Mouse (Mus musculus): ENCODE data around the gene Fam78a. TPM values are rescaled to one million over a fixed set of nuclear protein-coding genes. Genes with fewer than 3 reads are reported as not detected.
A peak's percentile ranks its signal among the peaks of the same experiment; 100 is the strongest.

The Fam78a gene
- 4.6 and 5.8 TPM in 2 replicates for polyA plus RNA-seq (2015; fragmentation: Nextera tagmentation; extraction: Ambion mirVana)

GRCm38 (mm10) chr2:32084111-32084871 lies at the start of gene Fam78a:
Gene Fam78a, minus strand, starts transcription at chr2:32084857.
- H3K36me3 ChIP-seq: no peaks in the 10 kb centered on the region
- peak within 1 kb of the TSS; percentile 56 for H3K4me3 ChIP-seq
- H3K9ac ChIP-seq: peak within 1 kb of the TSS; percentile 43
- peaks cover 59% of the 10 kb centered on the region for H3K27me3 ChIP-seq
- peaks cover 34% of the 10 kb centered on the region for H3K4me1 ChIP-seq
- no peaks in the 10 kb centered on the region for H3K9me3 ChIP-seq
- peak within 1 kb of the TSS; percentile 99 for H3K4me2 ChIP-seq
- peak; percentile 71 for ATAC-seq (ENCODE audit: borderline replicate concordance, extremely low read depth, low FRiP score, low TSS enrichment)
- no peak within 1 kb of the TSS; the same call in 1 of the 2 replicates for H3K27ac ChIP-seq
- WGBS: under 1% methylated on average over 68 of the region's 68 CpGs

DNA sequence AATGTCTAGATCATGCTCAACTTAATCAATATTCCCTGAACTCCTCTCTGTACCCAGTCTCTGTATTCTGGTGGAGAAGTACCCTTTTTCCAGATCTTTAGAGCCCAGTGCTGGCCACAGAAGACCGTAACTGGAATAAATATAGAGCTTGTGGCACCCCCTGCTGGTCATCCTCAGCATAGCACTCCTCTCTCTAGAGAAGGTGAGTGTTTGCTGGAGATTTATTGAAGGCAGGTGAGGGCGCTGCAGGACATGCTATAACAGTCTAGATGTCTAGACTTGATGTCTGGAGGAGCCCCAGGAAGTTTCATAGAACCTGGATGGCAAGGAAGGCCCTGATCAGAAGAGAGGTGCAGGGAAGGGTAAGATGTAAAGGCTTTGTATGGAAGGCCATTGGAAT lies 49.4 kb upstream of the Fam78a start:
- 5% methylated on average over 2 of the region's 2 CpGs for WGBS

DNA sequence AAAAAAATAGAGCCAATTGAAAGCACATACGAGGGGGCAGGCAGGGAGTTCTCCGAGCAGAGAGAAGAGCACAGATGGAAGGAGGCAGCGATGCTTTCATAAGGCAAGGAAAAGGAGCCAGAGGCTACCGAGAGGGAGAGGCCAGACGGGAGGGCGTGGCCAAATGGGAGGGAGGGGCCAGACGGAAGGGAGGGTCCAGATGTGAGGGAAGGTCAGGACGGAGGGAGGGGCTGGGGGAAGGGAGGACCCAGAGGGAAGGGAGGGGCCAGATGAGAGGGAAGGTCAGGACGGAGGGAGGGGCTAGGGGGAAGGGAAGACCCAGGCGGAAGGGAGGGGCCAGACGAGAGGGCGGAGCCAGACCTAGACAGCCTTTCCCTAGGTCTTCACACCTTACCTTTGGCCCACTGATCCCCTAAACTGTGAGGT lies 47.9 kb upstream of the Fam78a start:
- H3K4me1 ChIP-seq: peaks cover 32% of the 10 kb centered on the region
- no peaks in the 10 kb centered on the region for H3K9me3 ChIP-seq
- 6% methylated on average over 12 of the region's 12 CpGs for WGBS
- peak overlapping the region; percentile 17; the same call in 1 of the 2 replicates for H3K4me2 ChIP-seq
- H3K27ac ChIP-seq: no peak overlapping the region
- H3K36me3 ChIP-seq: no peaks in the 10 kb centered on the region
- no peak overlapping the region for H3K4me3 ChIP-seq
- peak; percentile 48; the same call in 1 of the 2 replicates for ATAC-seq (ENCODE audit: borderline replicate concordance, extremely low read depth, low FRiP score, low TSS enrichment)
- H3K9ac ChIP-seq: no peak overlapping the region
- H3K27me3 ChIP-seq: no peaks in the 10 kb centered on the region

More for the DNA sequence above, 49.4 kb upstream of the Fam78a start:
- Histone ChIP-seq H3K9me3 (no peaks in the 10 kb centered on the region), H3K4me3 (no peak overlapping the region), H3K27ac (no peak overlapping the region), H3K27me3 (no peaks in the 10 kb centered on the region), H3K9ac (no peak overlapping the region), H3K36me3 (no peaks in the 10 kb centered on the region), H3K4me2 (no peak overlapping the region), H3K4me1 (peaks cover 23% of the 10 kb centered on the region)
- no peak for ATAC-seq (ENCODE audit: borderline replicate concordance, extremely low read depth, low FRiP score, low TSS enrichment)

DNA sequence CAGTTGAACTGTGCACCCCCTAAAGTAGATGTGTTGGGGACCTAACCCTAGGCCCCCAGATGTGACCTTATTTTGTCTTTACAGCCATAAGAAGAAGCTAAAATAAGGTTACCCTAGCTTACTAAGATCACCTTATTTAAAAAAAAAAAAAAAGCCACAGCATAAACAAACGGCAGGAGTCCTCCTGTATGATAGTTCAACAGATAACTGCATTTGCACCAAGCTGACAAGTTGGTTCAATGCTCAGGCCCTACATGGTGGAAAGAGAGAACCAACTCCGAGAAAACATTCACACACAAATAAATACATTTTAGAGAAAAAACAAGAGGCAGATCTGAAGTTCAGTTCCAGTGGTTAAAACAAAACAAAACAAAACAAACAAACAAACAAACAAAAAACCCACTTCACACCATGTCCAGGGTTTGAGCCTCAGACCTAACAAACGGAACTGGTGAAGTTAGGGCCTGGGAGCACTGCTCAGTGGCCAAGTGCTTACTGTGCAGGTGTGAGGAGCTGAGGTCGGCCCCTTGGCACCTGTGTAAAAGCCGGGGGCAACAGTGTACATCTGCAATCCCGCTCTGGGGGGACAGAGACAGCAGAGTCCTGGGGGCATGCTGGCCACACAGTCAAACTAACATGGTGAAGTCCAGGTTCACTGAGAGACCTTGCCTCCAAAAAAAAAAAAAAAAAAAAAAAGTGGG lies 47.4 kb upstream of the Fam78a start:
- Histone ChIP-seq H3K9ac (no peak overlapping the region), H3K27me3 (no peaks in the 10 kb centered on the region), H3K4me1 (peaks cover 28% of the 10 kb centered on the region), H3K9me3 (no peaks in the 10 kb centered on the region), H3K27ac (no peak overlapping the region), H3K4me2 (no peak overlapping the region), H3K36me3 (no peaks in the 10 kb centered on the region), H3K4me3 (no peak overlapping the region)
- WGBS: 51% methylated on average over 6 of the region's 6 CpGs
- ATAC-seq (ENCODE audit: borderline replicate concordance, extremely low read depth, low FRiP score, low TSS enrichment): no peak

DNA sequence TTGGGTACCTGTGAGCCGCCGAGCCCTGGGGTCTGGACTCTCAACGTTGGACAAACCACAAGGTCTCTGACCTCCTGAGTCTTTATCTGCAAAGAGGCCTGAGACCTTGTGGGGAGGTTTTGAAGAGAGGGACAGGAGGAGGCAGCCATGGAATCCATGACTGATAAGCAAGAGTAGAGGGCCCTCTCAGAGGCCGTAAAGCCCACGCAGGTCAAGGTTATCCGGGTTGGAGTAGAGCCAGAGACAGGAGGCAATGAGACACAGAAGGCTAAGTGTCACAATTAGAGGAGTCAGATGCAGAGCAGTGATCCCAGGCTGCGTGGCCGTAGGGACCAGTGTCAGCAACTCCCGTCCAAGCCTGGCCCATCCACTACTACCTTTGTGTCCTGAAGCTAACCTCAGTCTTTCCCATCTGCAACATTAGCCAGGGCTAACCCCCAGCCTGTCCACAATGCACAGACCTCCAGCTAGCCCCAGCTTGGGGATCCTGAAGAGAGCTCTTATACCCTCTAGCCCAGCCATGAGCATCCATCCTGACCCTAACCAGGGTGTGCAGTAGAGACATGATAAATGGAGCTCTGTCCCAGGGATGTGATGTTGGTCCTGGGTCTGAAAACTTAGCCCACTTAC lies 46.7 kb upstream of the Fam78a start:
- H3K4me2 ChIP-seq: no peak overlapping the region
- ATAC-seq (ENCODE audit: borderline replicate concordance, extremely low read depth, low FRiP score, low TSS enrichment): no peak
- H3K9ac ChIP-seq: no peak overlapping the region
- peaks cover 28% of the 10 kb centered on the region for H3K4me1 ChIP-seq
- H3K36me3 ChIP-seq: no peaks in the 10 kb centered on the region
- H3K4me3 ChIP-seq: no peak overlapping the region
- H3K9me3 ChIP-seq: no peaks in the 10 kb centered on the region
- H3K27ac ChIP-seq: no peak overlapping the region
- H3K27me3 ChIP-seq: no peaks in the 10 kb centered on the region
- whole genome bisulfite sequencing: 50% methylated on average over 9 of the region's 9 CpGs

GRCm38 (mm10) chr2:32130435-32130834 lies 45.8 kb upstream of the Fam78a start:
- 30% methylated on average over 6 of the region's 6 CpGs for WGBS
- Histone ChIP-seq H3K4me1 (peaks cover 28% of the 10 kb centered on the region), H3K9ac (0 out of 2 replicates have a peak overlapping the region, but pooled peaks have one; percentile 1), H3K27ac (no peak overlapping the region), H3K9me3 (no peaks in the 10 kb centered on the region), H3K36me3 (no peaks in the 10 kb centered on the region), H3K4me3 (no peak overlapping the region), H3K27me3 (no peaks in the 10 kb centered on the region), H3K4me2 (0 out of 2 replicates have a peak overlapping the region, but pooled peaks have one; percentile 1)
- ATAC-seq (ENCODE audit: borderline replicate concordance, extremely low read depth, low FRiP score, low TSS enrichment): no peak

DNA sequence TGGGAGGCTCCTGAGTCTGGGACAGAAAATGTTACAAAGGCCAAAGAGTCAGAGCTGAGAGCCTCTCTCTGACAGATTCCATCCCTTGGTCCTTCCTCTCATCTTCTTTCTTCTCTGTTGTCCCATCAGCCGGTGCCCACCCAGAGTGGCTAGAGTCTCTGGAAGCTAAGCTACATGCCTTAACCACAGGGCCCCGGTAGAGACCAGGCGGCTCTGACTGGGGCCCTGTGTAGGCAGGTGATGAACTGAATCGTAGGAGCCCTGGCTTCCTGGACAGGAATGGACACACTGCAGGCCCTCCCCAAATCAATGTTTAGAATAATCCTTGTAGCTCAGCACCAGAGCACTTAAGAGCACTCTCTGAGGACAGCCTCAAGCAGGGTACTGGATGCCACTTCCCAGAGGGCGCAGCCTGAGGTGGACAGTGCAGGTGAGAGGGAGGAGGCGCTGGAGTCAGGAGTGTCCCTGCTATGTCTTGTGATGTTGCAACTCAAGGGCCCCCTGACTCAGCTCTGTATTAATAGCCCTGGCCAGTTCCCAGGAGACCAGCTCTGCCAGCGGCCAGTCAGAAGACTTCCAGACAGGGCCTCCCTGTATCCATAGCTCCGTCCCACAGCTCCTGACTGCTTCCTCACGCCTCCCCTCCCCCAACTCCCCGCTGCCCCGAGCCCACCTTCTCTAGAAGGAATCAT lies 44.9 kb upstream of the Fam78a start:
- Histone ChIP-seq H3K9ac (no peak overlapping the region), H3K36me3 (no peaks in the 10 kb centered on the region), H3K9me3 (no peaks in the 10 kb centered on the region), H3K4me3 (no peak overlapping the region), H3K27me3 (no peaks in the 10 kb centered on the region), H3K27ac (no peak overlapping the region), H3K4me1 (peaks cover 28% of the 10 kb centered on the region), H3K4me2 (no peak overlapping the region)
- 39% methylated on average over 11 of the region's 11 CpGs for WGBS
- no peak for ATAC-seq (ENCODE audit: borderline replicate concordance, extremely low read depth, low FRiP score, low TSS enrichment)

GRCm38 (mm10) chr2:32128536-32128841 lies 43.8 kb upstream of the Fam78a start:
- no peak overlapping the region for H3K27ac ChIP-seq
- peaks cover 28% of the 10 kb centered on the region for H3K4me1 ChIP-seq
- H3K9ac ChIP-seq: no peak overlapping the region
- 76% methylated on average over 5 of the region's 5 CpGs for whole genome bisulfite sequencing
- H3K27me3 ChIP-seq: no peaks in the 10 kb centered on the region
- no peak overlapping the region for H3K4me3 ChIP-seq
- H3K36me3 ChIP-seq: no peaks in the 10 kb centered on the region
- ATAC-seq (ENCODE audit: borderline replicate concordance, extremely low read depth, low FRiP score, low TSS enrichment): no peak
- 0 out of 2 replicates have a peak overlapping the region, but pooled peaks have one; percentile 3 for H3K4me2 ChIP-seq
- H3K9me3 ChIP-seq: no peaks in the 10 kb centered on the region

DNA sequence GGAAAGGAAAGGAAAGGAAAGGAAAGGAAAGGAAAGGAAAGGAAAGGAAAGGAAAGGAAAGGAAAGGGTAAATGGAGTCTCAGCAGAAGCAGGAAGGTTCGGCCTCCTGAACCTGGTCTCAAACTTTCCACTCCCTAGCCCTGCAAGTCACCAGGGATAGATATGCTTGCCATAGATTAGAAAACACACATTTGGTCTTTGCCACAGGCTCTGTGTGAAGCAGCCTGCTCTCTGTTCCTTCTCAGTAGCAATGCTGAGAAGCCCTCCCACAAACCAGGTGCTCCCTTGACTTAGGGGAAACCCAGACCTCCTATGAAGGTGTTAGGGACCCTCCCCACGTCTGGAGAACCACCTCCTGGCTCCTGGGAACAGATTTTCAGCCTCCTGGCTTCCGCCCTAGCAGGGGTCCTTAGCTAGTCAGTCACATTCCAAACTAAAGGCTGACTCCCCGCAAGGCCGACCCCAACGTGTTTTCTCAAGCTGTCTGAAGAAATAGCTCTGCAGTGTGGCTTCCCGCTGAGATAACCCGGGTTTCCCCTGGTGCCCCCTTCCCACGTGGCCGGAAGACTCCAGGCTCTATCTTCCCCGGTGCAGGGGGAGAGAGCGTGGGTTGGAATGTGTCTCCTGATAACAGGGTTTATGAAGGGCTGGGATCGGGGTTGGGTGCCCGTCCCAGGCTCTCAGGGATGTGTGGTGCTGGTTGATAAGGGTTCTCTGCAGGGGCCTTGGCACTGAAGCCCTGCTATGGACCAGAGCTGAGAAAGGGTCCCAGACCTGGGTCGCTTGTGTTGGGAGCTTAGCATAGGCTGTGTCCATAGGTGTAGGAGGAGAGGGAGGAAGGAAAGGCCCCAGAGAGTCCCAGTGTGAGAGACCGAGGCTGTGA lies 43.2 kb upstream of the Fam78a start:
- H3K4me3 ChIP-seq: no peak overlapping the region
- no peaks in the 10 kb centered on the region for H3K9me3 ChIP-seq
- H3K4me2 ChIP-seq: 0 out of 2 replicates have a peak overlapping the region, but pooled peaks have one; percentile 3
- H3K4me1 ChIP-seq: peaks cover 28% of the 10 kb centered on the region
- peak; percentile 45; the same call in 1 of the 2 replicates for ATAC-seq (ENCODE audit: borderline replicate concordance, extremely low read depth, low FRiP score, low TSS enrichment)
- H3K9ac ChIP-seq: no peak overlapping the region
- H3K27ac ChIP-seq: no peak overlapping the region
- no peaks in the 10 kb centered on the region for H3K27me3 ChIP-seq
- WGBS: 11% methylated on average over 16 of the region's 16 CpGs
- H3K36me3 ChIP-seq: no peaks in the 10 kb centered on the region

DNA sequence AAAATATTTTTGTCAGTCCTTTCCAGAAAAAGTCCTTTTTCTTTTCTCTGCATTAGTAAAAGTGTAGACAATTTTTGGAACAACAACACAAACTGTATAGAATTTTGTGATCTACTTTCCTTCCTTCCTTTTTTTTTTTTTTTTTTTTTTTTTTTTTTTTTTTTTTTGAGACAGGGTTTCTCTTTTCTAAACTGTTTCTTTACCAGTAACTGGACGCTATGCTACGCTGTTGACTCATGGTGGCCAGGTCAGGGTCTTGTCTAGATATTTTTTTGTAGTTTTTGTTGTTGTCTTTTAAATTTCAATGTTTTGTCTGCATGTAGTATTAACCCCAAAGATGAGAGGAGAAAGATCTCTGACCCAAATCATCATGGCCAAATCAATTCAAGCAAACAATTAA lies 37.1 kb upstream of the Fam78a start:
- H3K4me2 ChIP-seq: no peak overlapping the region
- H3K9me3 ChIP-seq: no peaks in the 10 kb centered on the region
- no peaks in the 10 kb centered on the region for H3K27me3 ChIP-seq
- no peaks in the 10 kb centered on the region for H3K4me1 ChIP-seq
- ATAC-seq (ENCODE audit: borderline replicate concordance, extremely low read depth, low FRiP score, low TSS enrichment): no peak
- H3K36me3 ChIP-seq: no peaks in the 10 kb centered on the region
- H3K9ac ChIP-seq: no peak overlapping the region
- H3K27ac ChIP-seq: no peak overlapping the region
- WGBS: 67% methylated on average over 2 of the region's 2 CpGs
- H3K4me3 ChIP-seq: no peak overlapping the region

- Histone ChIP-seq H3K4me1 (no peaks in the 10 kb centered on the region), H3K4me3 (no peak overlapping the region), H3K4me2 (no peak overlapping the region), H3K9ac (no peak overlapping the region), H3K27ac (no peak overlapping the region), H3K9me3 (no peaks in the 10 kb centered on the region), H3K36me3 (no peaks in the 10 kb centered on the region), H3K27me3 (no peaks in the 10 kb centered on the region)
- 58% methylated on average over 5 of the region's 5 CpGs for WGBS
- no peak for ATAC-seq (ENCODE audit: borderline replicate concordance, extremely low read depth, low FRiP score, low TSS enrichment)
Observed at GRCm38 (mm10) chr2:32121150-32121549, 36.5 kb upstream of the Fam78a start.

All from lung, embryonic 15.5 days (tissue).